Mouse (Mus musculus) olfactory bulb, adult 2 months (tissue): ENCODE results near the gene Ccdc54.

Experiments
- CTCF ChIP-seq: fragments of 200-500 bp; IDR thresholded peaks from 2 replicates; pipeline ENCODE4 v1.5.1; 2012; ENCODE audit warnings: low read depth, mild to moderate bottlenecking, low read length, moderate library complexity; ENCODE audit not compliant: insufficient read depth
- POLR2A ChIP-seq: fragments of 200-500 bp; IDR thresholded peaks from 2 replicates; pipeline ENCODE4 v1.6.1; 2012; ENCODE audit warnings: mild to moderate bottlenecking, low read depth, low read length, moderate library complexity; ENCODE audit not compliant: insufficient read depth

GRCm38 (mm10) chr16:50550927-50551326, 40.0 kb downstream of the Ccdc54 start:
- TF ChIP-seq CTCF (no peak), POLR2A (no peak)
